Mouse (Mus musculus) thymus, adult 18-20 months (tissue): ENCODE data around the gene Adarb1.

Experiments
- DNase-seq, 2 experiments: peaks; one replicate each; pipeline ENCODE4 v3.0.0; 2022; ENCODE audit warnings: mixed read lengths in 2 of 2

Gene Adarb1

DNA sequence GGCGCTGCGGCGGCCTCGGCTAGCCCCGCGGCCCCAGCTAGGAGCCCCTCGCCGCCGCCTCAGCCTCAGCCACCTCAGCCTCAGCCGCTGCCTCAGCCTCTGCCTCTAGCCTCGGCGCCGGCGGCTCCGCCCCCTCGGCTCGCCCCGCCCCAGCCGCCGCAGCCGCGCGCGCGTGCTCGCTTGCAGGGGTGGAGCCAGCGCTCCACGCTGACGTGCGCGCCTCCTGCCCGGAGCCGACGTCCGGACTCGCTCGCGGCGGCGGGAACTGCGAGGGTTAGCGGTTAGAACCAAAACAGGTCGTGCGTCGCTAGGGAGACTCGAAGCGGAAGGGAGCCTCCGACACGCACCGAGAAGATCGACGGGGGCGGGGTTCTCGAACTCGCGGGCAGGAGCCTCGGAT lies at the start of gene Adarb1:
Adarb1 (minus strand) TSS at position 133 of the 400 bp plus-strand sequence.
- DNase-seq: peak; percentile 79

DNA sequence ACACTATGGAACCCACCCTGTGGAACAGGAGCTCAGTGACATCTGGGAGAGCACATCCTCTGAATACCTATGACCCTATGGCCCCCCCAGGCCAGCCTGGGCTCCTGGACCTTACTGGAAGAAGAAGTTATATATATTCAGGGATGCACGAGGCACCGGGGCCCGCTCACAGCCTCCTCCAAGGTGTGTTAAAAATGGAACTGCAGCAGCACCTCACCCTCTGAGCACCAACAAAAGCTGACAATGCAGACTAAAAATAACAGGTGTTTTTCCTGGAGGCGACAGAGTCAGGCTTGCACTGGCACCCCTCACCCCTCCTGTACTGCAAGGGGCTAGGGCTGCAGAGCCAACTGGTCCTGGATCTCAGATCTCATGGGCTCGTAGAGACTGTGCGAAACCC lies 49.3 kb upstream of the Adarb1 start:
- DNase-seq: no peak

DNA sequence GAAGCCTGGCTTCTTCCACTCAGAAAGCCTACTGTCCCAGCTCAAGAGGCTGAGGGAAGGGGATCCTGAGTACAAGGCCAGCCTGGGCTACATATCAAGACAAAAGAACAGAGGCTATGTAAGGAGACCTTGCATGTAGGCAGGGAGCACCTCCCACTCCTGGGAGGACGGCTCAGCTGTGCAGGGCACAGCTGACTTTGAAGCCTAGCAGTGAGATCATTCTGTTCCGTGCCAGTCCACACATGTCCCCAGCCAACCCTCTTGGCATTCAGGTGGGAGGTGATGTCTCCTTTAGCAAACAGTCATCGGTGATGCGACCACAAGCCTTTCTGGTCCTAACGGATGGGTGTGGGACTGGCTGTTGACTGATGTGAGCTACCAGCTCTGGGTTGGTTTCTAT lies 47.8 kb upstream of the Adarb1 start:
- DNase-seq: no peak

- no peak for DNase-seq
These were observed 46.3 kb upstream of the Adarb1 start for GRCm38 (mm10) chr10:77464181-77464936.

DNA sequence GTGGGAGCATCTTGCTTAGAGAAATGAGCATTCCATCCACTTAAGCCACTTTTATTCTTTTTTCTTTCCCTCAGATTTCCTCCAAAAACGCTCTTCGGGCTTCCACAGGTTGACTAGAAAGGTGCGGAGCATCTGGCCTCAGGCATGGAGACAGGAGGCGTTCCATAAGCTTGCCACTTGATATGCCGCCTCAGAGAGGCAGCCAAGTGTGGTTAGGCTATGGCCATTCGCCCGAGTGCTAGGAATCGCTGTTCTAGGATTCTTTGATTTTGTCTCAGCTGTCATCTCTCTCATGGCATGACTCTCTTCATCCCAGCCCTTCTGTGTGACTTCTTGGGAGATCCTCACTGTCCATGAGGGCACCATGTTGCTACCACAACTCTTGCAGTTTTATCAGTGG lies 43.1 kb upstream of the Adarb1 start:
- no peak for DNase-seq

- no peak for DNase-seq
These were observed 39.6 kb upstream of the Adarb1 start for GRCm38 (mm10) chr10:77457701-77458100.

- DNase-seq: no peak
These were observed 38.4 kb upstream of the Adarb1 start for GRCm38 (mm10) chr10:77456507-77456906.

GRCm38 (mm10) chr10:77455251-77456010 lies 37.4 kb upstream of the Adarb1 start:
- DNase-seq: no peak

- DNase-seq: no peak
These were observed 36.7 kb upstream of the Adarb1 start for GRCm38 (mm10) chr10:77454795-77455194.

DNA sequence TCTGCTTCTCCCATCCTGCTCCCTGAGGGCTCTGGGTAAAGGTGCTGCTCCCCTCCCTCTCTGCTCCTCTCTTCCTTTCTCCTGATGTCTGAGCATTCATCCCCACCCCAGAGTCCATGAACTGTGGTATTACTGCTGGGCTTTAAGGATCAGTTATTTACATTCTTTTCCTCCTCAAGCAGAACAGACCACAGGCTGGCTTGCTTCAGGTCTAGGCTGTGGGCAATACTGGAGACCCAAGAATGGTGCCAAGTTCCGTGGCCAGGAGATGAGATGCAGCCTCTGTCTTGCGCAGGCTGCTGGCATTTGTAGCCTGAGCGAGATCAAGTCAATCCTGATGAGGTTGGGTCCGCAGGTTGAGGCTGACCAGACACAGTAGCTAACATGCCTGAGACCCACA lies 33.8 kb upstream of the Adarb1 start:
- DNase-seq: no peak

DNA sequence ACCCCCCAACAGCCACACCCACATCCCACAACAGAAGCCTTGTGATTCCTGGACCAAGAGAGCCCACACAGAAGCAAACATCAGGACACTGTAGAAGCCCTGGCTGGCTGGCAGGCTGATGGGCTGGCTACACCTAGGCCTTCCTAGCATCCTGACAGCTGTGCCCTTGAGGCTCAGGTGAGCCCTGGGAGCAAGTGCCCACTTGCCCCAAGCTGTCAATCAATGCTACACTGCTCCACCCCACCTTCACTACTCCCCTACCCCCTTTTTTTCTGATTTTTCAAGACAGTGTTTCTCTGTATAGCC lies 32.0 kb upstream of the Adarb1 start:
- no peak for DNase-seq

- DNase-seq: no peak
These were observed 31.5 kb upstream of the Adarb1 start for GRCm38 (mm10) chr10:77449315-77450158.

DNA sequence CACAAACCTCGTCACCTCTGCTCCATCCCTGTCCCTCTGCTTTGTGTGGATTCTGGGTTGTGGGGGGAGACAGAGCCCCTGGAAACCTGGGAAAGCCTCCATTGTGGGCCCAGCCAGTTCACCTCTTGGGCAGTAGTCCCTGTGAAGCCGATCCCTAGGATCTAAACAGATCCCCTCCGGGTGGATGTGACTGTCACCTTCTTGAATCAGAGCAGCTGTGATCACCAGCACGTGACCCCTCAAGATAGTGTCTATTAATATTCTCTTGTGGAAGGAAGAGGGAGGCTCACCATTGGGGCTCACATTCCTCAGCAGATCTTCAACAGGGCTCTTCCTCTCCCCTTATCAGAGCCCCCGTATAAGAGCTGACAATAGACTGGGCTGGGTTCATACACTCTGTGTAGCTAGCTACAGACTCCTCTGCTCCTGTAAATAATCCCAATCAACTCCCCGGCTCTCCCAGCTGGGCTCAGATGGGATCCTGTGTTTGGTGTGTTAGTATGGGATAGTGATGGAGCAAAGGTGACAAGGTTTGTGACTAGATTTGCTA lies 30.7 kb upstream of the Adarb1 start:
- DNase-seq: no peak

GRCm38 (mm10) chr10:77448209-77448608 lies 30.1 kb upstream of the Adarb1 start:
- no peak for DNase-seq

- DNase-seq: no peak
These were observed 29.7 kb upstream of the Adarb1 start for GRCm38 (mm10) chr10:77447755-77448154.

- no peak for DNase-seq
These were observed 24.2 kb upstream of the Adarb1 start for GRCm38 (mm10) chr10:77442250-77442649.

DNA sequence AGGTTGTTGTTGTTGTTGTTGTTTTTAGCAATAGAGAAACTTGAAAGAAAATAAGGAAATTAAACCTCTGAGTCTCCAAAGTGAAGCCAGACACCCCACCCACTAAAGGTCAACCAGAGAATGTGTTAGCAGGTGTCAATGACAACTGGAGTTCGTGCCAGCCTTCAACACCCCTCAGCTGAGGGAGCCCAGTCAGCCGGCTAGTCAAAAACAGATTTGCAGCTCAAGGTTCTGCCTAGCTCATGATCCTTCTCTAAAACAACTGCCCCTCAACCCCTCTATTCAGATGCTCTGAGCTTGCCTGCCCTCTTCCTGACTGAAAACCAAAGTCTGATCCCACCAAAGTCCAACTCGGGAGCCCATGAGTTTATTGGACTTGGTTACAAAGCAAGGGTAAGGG lies 23.7 kb upstream of the Adarb1 start:
- no peak for DNase-seq

GRCm38 (mm10) chr10:77440841-77441755 lies 23.0 kb upstream of the Adarb1 start:
- DNase-seq: no peak

GRCm38 (mm10) chr10:77440286-77440685 lies 22.2 kb upstream of the Adarb1 start:
- no peak for DNase-seq

- no peak for DNase-seq
These were observed 21.0 kb upstream of the Adarb1 start for GRCm38 (mm10) chr10:77439026-77439425.

- no peak for DNase-seq
These were observed 20.0 kb upstream of the Adarb1 start for GRCm38 (mm10) chr10:77438021-77438420.

GRCm38 (mm10) chr10:77435343-77435742 lies 17.3 kb upstream of the Adarb1 start:
- DNase-seq: no peak
